Mouse (Mus musculus) intestine, embryonic 14.5 days (tissue): ENCODE measurements around the gene Dock2. TPM values are rescaled to one million over a fixed set of nuclear protein-coding genes. Genes with fewer than 3 reads are reported as not detected.

Source experiments
- ATAC-seq: fragments of 200-750 bp; cut with Nextera tagmentation; replicated peaks from 2 replicates; pipeline ENCODE4 v1.8.0; 2017; ENCODE audit warnings: low read depth, moderate number of reproducible peaks, moderate TSS enrichment, moderate library complexity; ENCODE audit not compliant: low FRiP score, low TSS enrichment
- DNase-seq: peaks from one replicate; pipeline ENCODE4 v3.0.0-alpha.2; 2018; ENCODE audit warnings: low spot score
- H3K27ac ChIP-seq: fragments of 300-500 bp; sonication (generic); 2 replicates; pipeline ENCODE4 v1.5.1; 2014; ENCODE audit warnings: low read depth, mild to moderate bottlenecking, control low read depth
- H3K27me3 ChIP-seq: fragments of 300-500 bp; sonication (generic); replicated peaks from 2 replicates; pipeline ENCODE4 v1.6.1; 2014; ENCODE audit warnings: low read length, control low read depth; ENCODE audit not compliant: control insufficient read depth, insufficient read depth
- H3K36me3 ChIP-seq: fragments of 300-500 bp; sonication (generic); 2 replicates; pipeline ENCODE4 v1.6.1; 2014; ENCODE audit warnings: low read length, control low read depth; ENCODE audit not compliant: control insufficient read depth, insufficient read depth
- H3K4me1 ChIP-seq: fragments of 300-500 bp; sonication (generic); replicated peaks from 2 replicates; pipeline ENCODE4 v1.6.1; 2014; ENCODE audit warnings: low read length, control low read depth, mixed read lengths; ENCODE audit not compliant: control insufficient read depth, insufficient read depth
- H3K4me2 ChIP-seq: fragments of 300-500 bp; sonication (generic); 2 replicates; pipeline ENCODE4 v1.6.1; 2014; ENCODE audit warnings: low read length
- H3K4me3 ChIP-seq: fragments of 300-500 bp; sonication (generic); 2 replicates; pipeline ENCODE4 v1.5.1; 2014; ENCODE audit warnings: low read depth, low read length, control low read depth, mixed read lengths
- H3K9ac ChIP-seq: fragments of 300-500 bp; sonication (generic); 2 replicates; pipeline ENCODE4 v1.6.1; 2014; ENCODE audit warnings: mild to moderate bottlenecking, low read length
- H3K9me3 ChIP-seq: fragments of 300-500 bp; sonication (generic); 2 replicates; pipeline ENCODE4 v1.6.1; 2016; ENCODE audit warnings: low read length, control low read depth; ENCODE audit not compliant: control insufficient read depth
- WGBS: fragments of 180-500 bp; shearing (Covaris S2); extraction: QIAGEN DNeasy Blood & Tissue Kit; methylation state at CpG from one replicate; pipeline ENCODE4 v1.1.7; 2014; 5-methylcytosine and 5-hydroxymethylcytosine counted together
- polyA plus RNA-seq: library from polyadenylated mRNA; unstranded; fragments of >200 nt; fragmentation: Nextera tagmentation; extraction: Ambion mirVana; gene quantifications from 2 replicates; pipeline ENCODE4 v1.2.1, GENCODE M21; 2014

The Dock2 gene
- polyA plus RNA-seq, 1 experiment from 2014 or later = 1.5 TPM

DNA sequence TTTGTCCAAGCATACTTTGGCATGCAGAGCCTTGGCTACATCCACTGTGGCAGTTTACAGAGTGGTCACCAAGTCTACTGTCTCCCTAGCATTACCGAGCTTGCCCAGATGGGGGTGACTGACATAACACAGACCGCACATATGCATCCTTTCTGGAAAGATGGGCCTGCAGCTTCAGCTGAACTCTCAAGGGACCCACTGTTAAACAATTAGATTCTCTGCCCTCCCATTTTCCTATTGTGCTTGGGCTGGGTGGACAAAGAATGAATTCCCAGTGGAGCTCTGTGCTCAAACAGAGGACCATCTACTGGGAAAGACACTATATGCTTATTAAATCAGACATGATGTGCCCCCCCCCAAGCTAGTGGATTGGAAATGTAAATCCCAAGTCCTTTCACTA, 9.1 kb downstream of the Dock2 start:
- ATAC-seq (no peak), DNase-seq (peak; percentile 47)
- H3K4me1 ChIP-seq = no peaks in the 10 kb centered on the region
- 58% methylated on average over 2 of the region's 2 CpGs for WGBS
- no peak overlapping the region for H3K4me3 ChIP-seq
- no peaks in the 10 kb centered on the region for H3K27me3 ChIP-seq
- H3K27ac ChIP-seq = no peak overlapping the region
- H3K4me2 ChIP-seq = no peak overlapping the region
- no peaks in the 10 kb centered on the region for H3K9me3 ChIP-seq
- H3K36me3 ChIP-seq = no peaks in the 10 kb centered on the region
- no peak overlapping the region for H3K9ac ChIP-seq

DNA sequence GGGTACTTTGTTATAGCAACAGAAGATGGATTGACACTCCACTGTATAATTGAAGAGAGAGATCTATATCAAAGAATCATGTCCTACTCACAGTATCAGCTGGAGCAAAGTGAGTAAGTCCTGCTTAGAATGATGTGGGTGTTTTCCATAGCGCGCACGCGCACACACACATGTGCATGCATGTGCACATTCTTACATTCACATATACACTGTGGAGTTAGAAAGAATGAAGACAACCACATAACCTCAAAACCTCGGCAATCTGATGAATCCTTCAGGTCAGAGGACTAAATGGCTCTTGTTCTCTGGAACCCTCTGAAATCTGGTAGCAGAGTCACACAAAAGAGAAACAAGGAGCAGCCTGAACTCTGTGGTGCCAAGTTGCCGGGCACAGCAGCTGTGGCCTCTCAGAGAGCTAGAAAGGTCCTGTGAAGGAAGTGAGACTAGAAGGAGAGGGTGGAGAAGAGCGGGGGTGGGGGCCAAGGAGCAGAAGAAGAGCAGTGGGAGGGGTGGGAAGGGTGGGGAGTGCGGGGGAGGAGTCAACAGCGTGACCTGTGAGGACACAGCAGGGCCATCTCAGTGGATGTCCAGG, 10.3 kb downstream of the Dock2 start:
- DNase-seq (no peak), ATAC-seq (no peak)
- H3K4me1 ChIP-seq = no peaks in the 10 kb centered on the region
- no peak overlapping the region for H3K4me3 ChIP-seq
- no peak overlapping the region for H3K4me2 ChIP-seq
- no peaks in the 10 kb centered on the region for H3K9me3 ChIP-seq
- no peak overlapping the region for H3K9ac ChIP-seq
- WGBS = 87% methylated on average over 9 of the region's 9 CpGs
- H3K27me3 ChIP-seq = no peaks in the 10 kb centered on the region
- H3K27ac ChIP-seq = no peak overlapping the region
- no peaks in the 10 kb centered on the region for H3K36me3 ChIP-seq

DNA sequence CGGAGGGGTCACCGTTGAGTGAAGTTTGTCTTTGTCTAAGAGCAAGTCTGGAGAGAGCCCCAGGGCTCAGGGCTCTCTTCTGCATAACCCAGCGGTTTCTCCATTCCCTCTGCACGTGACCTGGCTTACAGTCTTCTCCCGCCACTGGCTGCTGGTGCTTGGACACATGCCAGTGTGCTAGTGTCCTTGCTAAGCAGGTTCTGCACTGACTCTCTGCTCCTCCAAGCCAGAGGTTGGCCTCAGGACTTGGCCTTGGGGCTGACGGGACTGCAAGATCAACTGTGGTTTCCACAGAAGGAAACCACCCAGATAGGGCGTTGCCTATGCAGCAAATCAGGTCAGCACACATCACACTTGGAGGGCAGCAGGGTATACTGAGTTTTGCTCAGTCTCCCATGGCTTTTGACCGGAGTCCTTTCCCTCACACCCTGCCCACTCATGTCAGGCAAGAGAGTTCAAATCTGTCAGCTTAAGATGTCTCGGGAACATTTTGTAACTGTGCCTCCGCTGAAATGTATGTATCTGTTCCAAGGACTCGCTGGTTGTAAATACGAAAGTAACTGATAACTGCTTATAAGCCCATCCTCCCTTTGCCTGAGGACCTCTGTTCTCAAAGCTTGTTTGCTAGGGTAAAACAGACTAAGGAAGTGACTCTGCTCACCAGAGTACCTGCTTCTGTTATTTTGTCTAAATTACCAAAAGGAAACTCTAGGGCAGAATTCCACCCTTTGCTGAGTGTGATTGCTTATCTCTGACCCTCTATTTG, 12.3 kb downstream of the Dock2 start:
- no peak for ATAC-seq
- Histone ChIP-seq H3K4me1 (no peaks in the 10 kb centered on the region), H3K4me2 (no peak overlapping the region), H3K27ac (no peak overlapping the region), H3K27me3 (no peaks in the 10 kb centered on the region), H3K4me3 (no peak overlapping the region), H3K9ac (no peak overlapping the region), H3K36me3 (no peaks in the 10 kb centered on the region), H3K9me3 (no peaks in the 10 kb centered on the region)
- no peak for DNase-seq
- WGBS = 58% methylated on average over 12 of the region's 12 CpGs

GRCm38 (mm10) chr11:34770666-34771065, 13.0 kb downstream of the Dock2 start:
- ATAC-seq = no peak
- no peak for DNase-seq
- no peak overlapping the region for H3K27ac ChIP-seq
- peaks cover 4% of the 10 kb centered on the region; the same call in 1 of the 2 replicates for H3K9me3 ChIP-seq
- H3K36me3 ChIP-seq = no peaks in the 10 kb centered on the region
- H3K27me3 ChIP-seq = no peaks in the 10 kb centered on the region
- no peak overlapping the region for H3K4me3 ChIP-seq
- 55% methylated on average over 4 of the region's 4 CpGs for WGBS
- H3K4me2 ChIP-seq = no peak overlapping the region
- H3K4me1 ChIP-seq = no peaks in the 10 kb centered on the region
- no peak overlapping the region for H3K9ac ChIP-seq

GRCm38 (mm10) chr11:34769946-34770345, 13.7 kb downstream of the Dock2 start:
- Histone ChIP-seq H3K9ac (no peak overlapping the region), H3K4me1 (no peaks in the 10 kb centered on the region), H3K4me3 (no peak overlapping the region), H3K27me3 (no peaks in the 10 kb centered on the region), H3K27ac (no peak overlapping the region), H3K36me3 (no peaks in the 10 kb centered on the region), H3K4me2 (no peak overlapping the region), H3K9me3 (peaks cover 4% of the 10 kb centered on the region; the same call in 1 of the 2 replicates)
- 88% methylated on average over 8 of the region's 8 CpGs for WGBS
- no peak for DNase-seq
- no peak for ATAC-seq

DNA sequence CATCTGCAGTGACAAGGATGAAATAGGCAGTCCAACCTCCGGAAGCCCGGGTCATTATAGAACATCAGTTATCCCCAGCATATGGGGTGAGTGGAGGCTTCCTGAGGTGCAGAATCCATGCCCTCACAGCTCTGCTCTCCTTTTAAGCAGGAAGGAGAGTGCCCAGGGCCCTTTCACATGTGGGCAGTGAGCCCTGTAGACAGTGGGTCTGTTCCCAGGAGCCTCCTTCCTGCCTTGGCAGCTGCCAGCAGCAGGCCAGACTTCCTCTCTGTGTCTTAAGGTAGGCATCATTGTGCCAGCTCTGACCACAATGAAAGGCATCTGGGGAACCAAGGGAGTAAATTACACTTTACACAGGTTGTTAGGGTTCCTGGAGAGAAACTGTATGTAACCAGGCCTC, 14.3 kb downstream of the Dock2 start:
- Histone ChIP-seq H3K27me3 (no peaks in the 10 kb centered on the region), H3K27ac (no peak overlapping the region), H3K9me3 (peaks cover 4% of the 10 kb centered on the region; the same call in 1 of the 2 replicates), H3K4me1 (no peaks in the 10 kb centered on the region), H3K4me2 (no peak overlapping the region), H3K36me3 (no peaks in the 10 kb centered on the region), H3K4me3 (no peak overlapping the region), H3K9ac (no peak overlapping the region)
- DNase-seq = no peak
- WGBS = 79% methylated on average over 2 of the region's 2 CpGs
- ATAC-seq = no peak

- no peak for ATAC-seq
- WGBS = 76% methylated on average over 5 of the region's 5 CpGs
These were observed 19.8 kb downstream of the Dock2 start for GRCm38 (mm10) chr11:34763739-34764361.

DNA sequence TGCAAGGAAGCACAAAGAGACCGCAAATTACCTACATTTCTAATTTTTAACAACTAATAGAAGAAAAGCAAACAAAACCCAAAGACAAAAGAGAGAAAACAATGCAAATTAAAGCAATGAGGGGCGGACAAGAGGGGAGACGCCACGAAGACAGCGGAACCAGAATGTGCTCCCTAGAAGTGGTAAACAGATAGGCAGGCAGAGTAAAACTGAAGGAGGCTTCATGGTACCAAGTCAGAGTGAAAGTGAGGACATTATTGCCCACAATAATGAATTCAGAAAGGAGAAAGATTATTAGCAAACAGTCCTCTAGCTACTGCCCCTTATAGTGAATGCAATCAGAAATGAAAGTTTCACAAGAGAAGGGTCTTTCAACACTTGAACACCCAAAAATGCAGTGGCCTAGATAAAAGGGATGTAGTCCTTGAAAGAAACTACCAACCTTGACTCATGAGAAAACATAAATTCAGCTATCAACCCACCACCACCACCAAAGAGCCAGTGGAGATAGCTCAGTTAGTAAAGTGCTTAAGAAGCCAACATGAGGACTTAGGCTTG, 21.0 kb downstream of the Dock2 start:
- Histone ChIP-seq H3K4me3 (no peak overlapping the region), H3K27ac (no peak overlapping the region), H3K27me3 (no peaks in the 10 kb centered on the region), H3K9ac (no peak overlapping the region), H3K36me3 (no peaks in the 10 kb centered on the region), H3K9me3 (peaks cover 4% of the 10 kb centered on the region; the same call in 1 of the 2 replicates), H3K4me1 (no peaks in the 10 kb centered on the region), H3K4me2 (no peak overlapping the region)
- ATAC-seq (no peak), DNase-seq (no peak)
- WGBS = 86% methylated on average over 5 of the region's 5 CpGs

More at GRCm38 (mm10) chr11:34763739-34764361, 19.8 kb downstream of the Dock2 start:
- Histone ChIP-seq H3K4me1 (no peaks in the 10 kb centered on the region), H3K4me2 (no peak overlapping the region), H3K27ac (no peak overlapping the region), H3K9me3 (peaks cover 4% of the 10 kb centered on the region; the same call in 1 of the 2 replicates), H3K4me3 (no peak overlapping the region), H3K9ac (no peak overlapping the region), H3K36me3 (no peaks in the 10 kb centered on the region), H3K27me3 (no peaks in the 10 kb centered on the region)
- no peak for DNase-seq
